Mouse (Mus musculus) neural tube, embryonic 15.5 days (tissue): Measurements from ENCODE around the gene Sfxn5. TPM values are rescaled to one million over a fixed set of nuclear protein-coding genes. Genes with fewer than 3 reads are reported as not detected.

Source experiments
- ATAC-seq: fragments of 200-750 bp; cut with Nextera tagmentation; 2 replicates; pipeline ENCODE4 v1.8.0; 2017; ENCODE audit warnings: mild to moderate bottlenecking, moderate TSS enrichment, moderate library complexity; ENCODE audit not compliant: low FRiP score
- H3K27ac ChIP-seq: fragments of 300-500 bp; sonication (generic); replicated peaks from 2 replicates; pipeline ENCODE4 v1.5.1; 2015; ENCODE audit warnings: mild to moderate bottlenecking, inconsistent platforms
- H3K27me3 ChIP-seq: fragments of 300-500 bp; sonication (generic); replicated peaks from 2 replicates; pipeline ENCODE4 v1.6.1; 2015; ENCODE audit warnings: inconsistent platforms
- H3K36me3 ChIP-seq: fragments of 300-500 bp; sonication (generic); 2 replicates; pipeline ENCODE4 v1.6.1; 2015; ENCODE audit warnings: inconsistent platforms
- H3K4me1 ChIP-seq: fragments of 300-500 bp; sonication (generic); 2 replicates; pipeline ENCODE4 v1.6.1; 2015; ENCODE audit warnings: inconsistent platforms
- H3K4me2 ChIP-seq: fragments of 300-500 bp; sonication (generic); 2 replicates; pipeline ENCODE4 v1.6.1; 2015; ENCODE audit warnings: inconsistent platforms, mild to moderate bottlenecking, moderate library complexity
- H3K4me3 ChIP-seq: fragments of 300-500 bp; sonication (generic); replicated peaks from 2 replicates; pipeline ENCODE4 v1.5.1; 2015; ENCODE audit warnings: mild to moderate bottlenecking, inconsistent platforms
- H3K9ac ChIP-seq: fragments of 300-500 bp; sonication (generic); replicated peaks from 2 replicates; pipeline ENCODE4 v1.6.1; 2015; ENCODE audit warnings: mild to moderate bottlenecking, inconsistent platforms
- H3K9me3 ChIP-seq: fragments of 300-500 bp; sonication (generic); replicated peaks from 2 replicates; pipeline ENCODE4 v1.6.1; 2016; ENCODE audit warnings: inconsistent platforms
- WGBS: fragments of 180-500 bp; shearing (Covaris S2); methylation state at CpG from one replicate; pipeline ENCODE4 v1.1.7; 2015; ENCODE audit warnings: mixed read lengths; 5-methylcytosine and 5-hydroxymethylcytosine counted together
- polyA plus RNA-seq: library from polyadenylated mRNA; unstranded; fragments of >200 nt; fragmentation: Nextera tagmentation; extraction: Ambion mirVana; gene quantifications from 2 replicates; pipeline ENCODE4 v1.2.1, GENCODE M21; 2015

Gene Sfxn5
- polyA plus RNA-seq, 1 experiment from 2014 or later = 39.3 TPM

DNA sequence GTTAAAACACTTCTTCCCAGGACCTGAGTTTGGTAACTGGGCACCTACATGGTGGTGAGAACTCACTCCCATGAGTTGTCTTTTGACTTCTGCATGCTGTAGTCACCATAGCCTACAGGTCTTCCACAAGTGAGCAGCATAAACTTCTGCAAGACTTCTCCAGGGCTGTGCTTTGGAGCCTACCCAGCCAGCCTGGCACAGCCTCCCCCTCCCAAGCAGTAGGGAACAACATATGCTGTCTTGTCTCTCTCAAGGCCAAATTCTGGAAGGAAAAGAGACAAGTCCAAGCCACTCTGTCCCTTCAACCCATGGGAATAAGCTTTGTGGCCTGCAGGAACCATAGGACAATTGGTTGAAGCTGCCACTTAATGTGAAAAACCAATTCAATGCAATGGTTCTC lies 11.7 kb upstream of the Sfxn5 start:
- Histone ChIP-seq H3K4me2 (no peak overlapping the region), H3K9ac (no peak overlapping the region), H3K4me3 (no peak overlapping the region), H3K27me3 (no peaks in the 10 kb centered on the region), H3K27ac (no peak overlapping the region), H3K9me3 (no peaks in the 10 kb centered on the region), H3K4me1 (no peaks in the 10 kb centered on the region), H3K36me3 (peaks cover 32% of the 10 kb centered on the region)
- ATAC-seq = no peak

- 87% methylated on average over 8 of the region's 8 CpGs for WGBS
- ATAC-seq = no peak
- no peaks in the 10 kb centered on the region for H3K9me3 ChIP-seq
Observed at GRCm38 (mm10) chr6:85343027-85343426, 9.8 kb upstream of the Sfxn5 start.

GRCm38 (mm10) chr6:85341814-85342501 lies 8.7 kb upstream of the Sfxn5 start:
- no peak overlapping the region for H3K27ac ChIP-seq
- no peaks in the 10 kb centered on the region; the same call in 1 of the 2 replicates for H3K27me3 ChIP-seq
- H3K9me3 ChIP-seq = no peaks in the 10 kb centered on the region
- no peak for ATAC-seq
- H3K4me1 ChIP-seq = no peaks in the 10 kb centered on the region
- no peak overlapping the region for H3K9ac ChIP-seq
- H3K36me3 ChIP-seq = peaks cover 34% of the 10 kb centered on the region
- H3K4me2 ChIP-seq = no peak overlapping the region
- WGBS = 74% methylated on average over 13 of the region's 13 CpGs
- H3K4me3 ChIP-seq = no peak overlapping the region

More at GRCm38 (mm10) chr6:85343027-85343426, 9.8 kb upstream of the Sfxn5 start:
- H3K4me2 ChIP-seq = no peak overlapping the region
- peaks cover 38% of the 10 kb centered on the region for H3K36me3 ChIP-seq
- no peaks in the 10 kb centered on the region for H3K4me1 ChIP-seq
- H3K4me3 ChIP-seq = no peak overlapping the region
- no peak overlapping the region for H3K9ac ChIP-seq
- no peaks in the 10 kb centered on the region for H3K27me3 ChIP-seq
- no peak overlapping the region for H3K27ac ChIP-seq

DNA sequence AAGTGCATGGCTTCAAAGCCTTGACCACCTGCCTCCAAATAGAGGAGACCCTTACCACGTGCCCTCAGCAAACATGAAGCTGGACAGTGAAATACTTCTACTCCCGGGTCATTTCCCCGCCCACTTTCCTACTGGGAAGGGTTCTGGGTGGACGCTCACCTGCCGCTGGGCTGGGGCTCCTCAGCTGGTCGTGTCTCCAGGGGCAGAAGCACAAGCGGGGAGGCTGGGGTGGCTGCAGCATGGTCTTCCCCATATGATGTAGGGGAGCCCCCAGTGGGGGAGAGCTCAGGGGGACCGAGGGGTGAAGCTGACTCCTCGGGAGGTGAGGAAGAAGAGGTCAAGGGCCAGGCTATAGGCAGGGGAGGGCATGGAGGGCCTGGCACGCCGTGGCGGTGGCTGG lies 7.0 kb upstream of the Sfxn5 start:
- H3K27ac ChIP-seq = no peak overlapping the region

GRCm38 (mm10) chr6:85339273-85339901 lies 6.2 kb upstream of the Sfxn5 start:
- ATAC-seq = no peak
- no peak overlapping the region for H3K9ac ChIP-seq
- no peak overlapping the region for H3K27ac ChIP-seq
- WGBS = 88% methylated on average over 1 of the region's 1 CpGs
- no peak overlapping the region for H3K4me3 ChIP-seq
- H3K4me2 ChIP-seq = no peak overlapping the region
- H3K36me3 ChIP-seq = peaks cover 34% of the 10 kb centered on the region
- no peaks in the 10 kb centered on the region; the same call in 1 of the 2 replicates for H3K27me3 ChIP-seq
- H3K4me1 ChIP-seq = no peaks in the 10 kb centered on the region
- no peaks in the 10 kb centered on the region for H3K9me3 ChIP-seq

More for the DNA sequence above, 7.0 kb upstream of the Sfxn5 start:
- no peak for ATAC-seq
- no peak overlapping the region for H3K9ac ChIP-seq
- H3K4me1 ChIP-seq = no peaks in the 10 kb centered on the region
- H3K36me3 ChIP-seq = peaks cover 34% of the 10 kb centered on the region
- no peaks in the 10 kb centered on the region for H3K9me3 ChIP-seq
- no peak overlapping the region for H3K4me3 ChIP-seq
- no peaks in the 10 kb centered on the region; the same call in 1 of the 2 replicates for H3K27me3 ChIP-seq
- 75% methylated on average over 12 of the region's 12 CpGs for WGBS
- no peak overlapping the region for H3K4me2 ChIP-seq

DNA sequence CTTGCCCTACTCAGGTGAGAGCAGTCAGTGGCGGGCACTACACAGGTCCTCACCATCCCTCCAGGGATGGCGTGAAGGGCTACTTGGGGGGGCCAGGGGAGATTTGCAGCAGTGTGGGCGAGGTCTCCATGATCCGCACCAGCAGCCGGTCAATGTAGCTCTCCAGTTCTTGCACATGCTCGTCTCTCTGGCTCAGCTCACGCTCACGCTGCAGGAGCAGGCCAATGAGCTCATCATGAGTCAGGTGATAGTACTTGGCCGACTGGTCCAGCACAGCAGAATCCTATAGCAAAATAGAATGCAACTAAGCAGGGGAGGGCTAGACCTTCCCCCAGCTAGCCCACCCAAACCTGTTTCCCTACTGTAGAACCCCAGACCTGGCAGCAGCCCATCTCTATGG lies 3.7 kb upstream of the Sfxn5 start:
- ATAC-seq = no peak
- WGBS = 86% methylated on average over 9 of the region's 9 CpGs

GRCm38 (mm10) chr6:85335352-85335751 lies 2.1 kb upstream of the Sfxn5 start:
- Histone ChIP-seq H3K4me2 (no peak overlapping the region), H3K9ac (no peak overlapping the region), H3K36me3 (peaks cover 22% of the 10 kb centered on the region)

More for the DNA sequence above, 3.7 kb upstream of the Sfxn5 start:
- Histone ChIP-seq H3K27ac (no peak overlapping the region), H3K4me3 (no peak overlapping the region), H3K9ac (no peak overlapping the region), H3K27me3 (no peaks in the 10 kb centered on the region; the same call in 1 of the 2 replicates), H3K36me3 (peaks cover 34% of the 10 kb centered on the region), H3K4me2 (no peak overlapping the region), H3K4me1 (peaks cover 10% of the 10 kb centered on the region), H3K9me3 (no peaks in the 10 kb centered on the region)

DNA sequence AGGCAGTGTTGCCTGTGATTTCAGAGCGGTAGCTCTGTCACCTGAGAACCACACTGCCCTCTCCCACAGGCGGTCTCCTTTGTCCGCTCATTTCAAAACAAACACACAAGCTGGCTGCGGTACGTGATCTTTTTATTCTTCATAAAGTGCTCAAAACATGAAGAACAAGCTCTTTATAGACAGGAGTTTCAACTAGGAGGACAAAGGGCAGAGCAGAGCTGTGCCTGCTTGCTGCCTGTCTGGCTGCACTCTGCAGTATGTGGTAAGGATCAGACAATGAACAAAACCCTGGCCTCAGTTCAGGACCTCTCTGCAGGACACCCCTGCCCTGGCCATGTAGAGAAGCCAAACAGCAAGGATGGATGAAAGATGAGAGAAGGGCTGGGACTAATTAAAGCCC lies 1.6 kb upstream of the Sfxn5 start:
- H3K4me3 ChIP-seq = no peak overlapping the region
- H3K27me3 ChIP-seq = peaks cover 5% of the 10 kb centered on the region; the same call in 1 of the 2 replicates

More at GRCm38 (mm10) chr6:85335352-85335751, 2.1 kb upstream of the Sfxn5 start:
- ATAC-seq = no peak
- H3K4me1 ChIP-seq = peaks cover 22% of the 10 kb centered on the region
- H3K9me3 ChIP-seq = no peaks in the 10 kb centered on the region
- no peak overlapping the region for H3K27ac ChIP-seq
- 57% methylated on average over 3 of the region's 3 CpGs for WGBS
- no peak overlapping the region for H3K4me3 ChIP-seq
- peaks cover 5% of the 10 kb centered on the region; the same call in 1 of the 2 replicates for H3K27me3 ChIP-seq

GRCm38 (mm10) chr6:85334251-85334650 lies 1.0 kb upstream of the Sfxn5 start:
- Histone ChIP-seq H3K4me2 (peak overlapping the region; percentile 98), H3K27me3 (peaks cover 5% of the 10 kb centered on the region; the same call in 1 of the 2 replicates), H3K36me3 (peaks cover 13% of the 10 kb centered on the region), H3K4me3 (peak overlapping the region; percentile 79; the same call in 1 of the 2 replicates), H3K4me1 (peaks cover 22% of the 10 kb centered on the region), H3K9ac (no peak overlapping the region), H3K9me3 (no peaks in the 10 kb centered on the region), H3K27ac (peak overlapping the region; percentile 98)
- no peak for ATAC-seq

More for the DNA sequence above, 1.6 kb upstream of the Sfxn5 start:
- Histone ChIP-seq H3K9ac (no peak overlapping the region), H3K9me3 (no peaks in the 10 kb centered on the region), H3K4me2 (no peak overlapping the region), H3K36me3 (peaks cover 19% of the 10 kb centered on the region), H3K27ac (no peak overlapping the region), H3K4me1 (peaks cover 22% of the 10 kb centered on the region)
- WGBS = 77% methylated on average over 5 of the region's 5 CpGs
- no peak for ATAC-seq

- H3K27ac ChIP-seq = peak overlapping the region; percentile 98
- H3K4me1 ChIP-seq = peaks cover 22% of the 10 kb centered on the region
- peak overlapping the region; percentile 79 for H3K4me3 ChIP-seq
- peaks cover 13% of the 10 kb centered on the region for H3K36me3 ChIP-seq
- peak overlapping the region; percentile 92 for H3K9ac ChIP-seq
- H3K27me3 ChIP-seq = peaks cover 5% of the 10 kb centered on the region; the same call in 1 of the 2 replicates
- ATAC-seq = peak; percentile 21
- 5% methylated on average over 13 of the region's 13 CpGs for WGBS
- no peaks in the 10 kb centered on the region for H3K9me3 ChIP-seq
- H3K4me2 ChIP-seq = peak overlapping the region; percentile 98
Observed at GRCm38 (mm10) chr6:85333732-85334131, 510 bp upstream of the Sfxn5 start.

DNA sequence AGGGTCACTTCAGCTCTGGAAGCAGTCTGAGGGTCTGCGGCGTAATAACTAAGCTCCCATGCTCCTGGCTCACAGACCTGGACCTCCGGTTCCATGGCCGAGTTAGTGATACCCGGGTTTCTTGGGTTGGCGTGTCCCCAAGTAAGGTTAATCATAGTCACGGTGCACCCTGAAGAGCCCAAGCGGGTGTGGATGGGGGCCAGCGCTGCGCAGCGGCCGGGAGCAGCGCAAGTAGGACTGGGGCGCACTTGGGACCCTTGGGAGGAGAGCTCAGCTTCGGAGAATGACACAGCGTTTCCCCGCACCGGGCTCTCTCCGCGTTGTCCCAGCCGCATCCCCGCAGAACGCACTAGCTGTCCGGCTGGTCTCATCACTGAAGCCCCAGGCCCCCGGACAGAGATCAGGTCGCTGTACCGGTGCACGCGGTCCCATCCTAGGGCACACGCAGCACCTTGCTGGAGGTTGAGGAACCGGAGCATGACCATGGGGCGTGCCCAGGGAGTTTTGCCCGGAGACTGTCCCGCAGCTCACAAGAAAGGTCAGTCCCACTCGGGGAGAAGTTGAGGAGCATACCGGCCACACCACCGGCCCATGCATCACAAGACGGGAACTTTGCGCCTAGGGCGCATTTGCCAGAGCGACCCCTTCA lies 747 bp downstream of the Sfxn5 start:
- ATAC-seq = peak; percentile 39
- H3K9ac ChIP-seq = peak overlapping the region; percentile 92
- no peaks in the 10 kb centered on the region for H3K9me3 ChIP-seq
- H3K4me3 ChIP-seq = peak overlapping the region; percentile 79
- H3K4me1 ChIP-seq = peaks cover 22% of the 10 kb centered on the region
- peaks cover 11% of the 10 kb centered on the region for H3K36me3 ChIP-seq
- peak overlapping the region; percentile 98 for H3K27ac ChIP-seq
- H3K27me3 ChIP-seq = peaks cover 5% of the 10 kb centered on the region; the same call in 1 of the 2 replicates
- H3K4me2 ChIP-seq = peak overlapping the region; percentile 98
- under 1% methylated on average over 41 of the region's 41 CpGs for WGBS
